ENCODE assay signal across 8 mouse cellular contexts in the genomic region with DNA sequence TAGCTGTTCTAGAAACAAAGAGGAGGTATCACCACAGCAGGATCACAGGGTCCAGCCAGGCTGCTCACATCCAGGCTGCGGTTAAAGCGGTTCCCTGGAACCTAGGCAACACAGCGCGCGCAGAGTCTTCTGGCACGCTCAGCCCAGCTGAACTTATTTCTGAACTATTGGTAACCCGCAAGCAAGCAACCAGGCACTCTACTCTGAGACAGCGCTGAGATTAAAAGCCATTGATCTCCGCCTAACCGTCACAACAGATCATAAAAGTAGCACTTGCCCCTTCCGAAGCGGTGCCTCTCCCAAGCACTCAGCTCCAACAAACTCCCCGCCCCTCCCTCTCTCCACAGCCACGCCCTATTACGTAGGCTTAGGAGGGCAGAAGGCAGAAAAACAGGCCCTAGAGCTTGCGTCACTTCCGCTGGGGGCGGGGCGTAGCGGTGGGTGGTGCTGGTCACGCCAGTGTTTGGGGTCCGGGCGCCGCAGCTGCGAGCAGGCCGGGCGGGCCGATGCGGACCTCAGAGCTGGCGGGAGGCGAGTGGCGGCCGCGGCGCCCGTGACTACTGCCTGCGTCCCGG. TPM values are rescaled to one million over a fixed set of nuclear protein-coding genes. Genes with fewer than 3 reads are reported as not detected.
DNase-seq lines count a peak whose midpoint lies in the region; ATAC-seq lines count a peak whose summit lies in the region.

No protein-coding gene starts in this region.

- peak overlapping the region; percentile 75 to 85 for H3K4me3 ChIP-seq in heart, embryonic 14.5 days (ENCODE audit: control insufficient read depth in 1 of 2, insufficient read depth in 1 of 2, low read depth in 1 of 2, low read length in 2 of 2)
- peak overlapping the region; percentile 91 for H3K4me3 ChIP-seq in liver, embryonic 13.5 days (replicated peaks)
- H3K4me3 ChIP-seq in stomach, embryonic 16.5 days (replicated peaks; ENCODE audit: low read length): peak overlapping the region; percentile 89

- H3K9me3 ChIP-seq in heart, embryonic 14.5 days (ENCODE audit: control insufficient read depth, low read length): no peaks in the 10 kb centered on the region
- H3K9me3 ChIP-seq in liver, embryonic 13.5 days (replicated peaks): no peaks in the 10 kb centered on the region
- no peaks in the 10 kb centered on the region for H3K9me3 ChIP-seq in stomach, embryonic 16.5 days (replicated peaks; ENCODE audit: control insufficient read depth, low read length)

- H3K4me2 ChIP-seq in heart, embryonic 14.5 days (ENCODE audit: low read length): peak overlapping the region; percentile 75
- H3K4me2 ChIP-seq in liver, embryonic 13.5 days: peak overlapping the region; percentile 72
- H3K4me2 ChIP-seq in stomach, embryonic 16.5 days (ENCODE audit: low read depth, low read length): peak overlapping the region; percentile 73

- no peaks in the 10 kb centered on the region for H3K36me3 ChIP-seq in heart, embryonic 14.5 days (ENCODE audit: control insufficient read depth, insufficient read depth, low read length)
- H3K36me3 ChIP-seq in liver, embryonic 13.5 days: no peaks in the 10 kb centered on the region
- H3K36me3 ChIP-seq in stomach, embryonic 16.5 days (ENCODE audit: control insufficient read depth, insufficient read depth, low read length): no peaks in the 10 kb centered on the region

- H3K27ac ChIP-seq in heart, embryonic 14.5 days (replicated peaks in 1 of 2; ENCODE audit: control insufficient read depth in 1 of 2, insufficient read depth in 1 of 2, low read depth in 2 of 2, low read length in 2 of 2): peak overlapping the region; percentile 93 to 97
- H3K27ac ChIP-seq in liver, embryonic 13.5 days: peak overlapping the region; percentile 98
- H3K27ac ChIP-seq in stomach, embryonic 16.5 days (ENCODE audit: low read length): peak overlapping the region; percentile 97

- peak overlapping the region; percentile 85 for H3K9ac ChIP-seq in heart, embryonic 14.5 days (ENCODE audit: low read length)
- peak overlapping the region; percentile 91 for H3K9ac ChIP-seq in liver, embryonic 13.5 days
- peak overlapping the region; percentile 93 for H3K9ac ChIP-seq in stomach, embryonic 16.5 days (ENCODE audit: low read length)

- peak; percentile 98 for DNase-seq in CD4-positive helper T cell, adult 2 months (ENCODE audit: low read depth, low spot score)
- DNase-seq in brain, embryonic 18.5 days (ENCODE audit: low read depth, low spot score): peak; percentile 92
- peak; percentile 100 for DNase-seq in kidney, postnatal 14 days
- peak; percentile 98 for DNase-seq in liver, embryonic 13.5 days
- peak; percentile 100 for DNase-seq in neural tube, embryonic 10.5 days (ENCODE audit: extremely low spot score, low spot score)

- H3K4me1 ChIP-seq in heart, embryonic 14.5 days (ENCODE audit: control insufficient read depth in 2 of 2, insufficient read depth in 2 of 2, low read length in 2 of 2): 0 out of 4 replicates have a peak, but pooled peaks cover 0 to 4% of the 10 kb centered on the region in 2 experiments
- peaks cover 14% of the 10 kb centered on the region for H3K4me1 ChIP-seq in liver, embryonic 13.5 days (replicated peaks)
- H3K4me1 ChIP-seq in stomach, embryonic 16.5 days (ENCODE audit: control insufficient read depth, insufficient read depth, low read length): 0 out of 2 replicates have a peak, but pooled peaks cover 7% of the 10 kb centered on the region

- H3K27me3 ChIP-seq in heart, embryonic 14.5 days (ENCODE audit: control insufficient read depth, insufficient read depth, low read length): no peaks in the 10 kb centered on the region
- H3K27me3 ChIP-seq in liver, embryonic 13.5 days: no peaks in the 10 kb centered on the region
- no peaks in the 10 kb centered on the region for H3K27me3 ChIP-seq in stomach, embryonic 16.5 days (ENCODE audit: control insufficient read depth, insufficient read depth, low read length)

- WGBS in heart, embryonic 14.5 days: under 1% methylated on average over 38 of the region's 38 CpGs
- under 1% methylated on average over 37 of the region's 38 CpGs for WGBS in liver, embryonic 13.5 days (ENCODE audit: insufficient replicate concordance)
- WGBS in stomach, embryonic 16.5 days: under 1% methylated on average over 36 of the region's 38 CpGs

- peak; percentile 96 for ATAC-seq in erythroid progenitor cell, adult 5-6 weeks (replicated peaks; ENCODE audit: low FRiP score, poor library complexity, severe bottlenecking)
- peak; percentile 100 for ATAC-seq in heart, embryonic 14.5 days (ENCODE audit: insufficient number of reproducible peaks, insufficient read depth, low FRiP score, low read depth)
- peak; percentile 95 for ATAC-seq in liver, embryonic 13.5 days (ENCODE audit: low read depth)
- peak; percentile 100 for ATAC-seq in stomach, embryonic 16.5 days (ENCODE audit: insufficient read depth, low FRiP score)

RNA-seq across cellular contexts. Expression of a gene that starts 47.6 kb away (rescaled TPM):
- 37.8 and 67.1 TPM in 2 replicates for total RNA-seq in erythroid progenitor cell, adult 5-6 weeks (2015; ENCODE audit: low replicate concordance)
- 27.3 and 32.0 TPM in 2 replicates for total RNA-seq in erythroid progenitor cell, adult 5-6 weeks (2017; ENCODE audit: low replicate concordance)
- polyA plus RNA-seq in heart, embryonic 14.5 days (2014; fragmentation: Nextera tagmentation; extraction: Ambion mirVana): 73.8 and 79.9 TPM in 2 replicates
- polyA plus RNA-seq in liver, embryonic 13.5 days (2015; fragmentation: Nextera tagmentation; extraction: Ambion mirVana): 22.5 and 32.5 TPM in 2 replicates
- polyA plus RNA-seq in stomach, embryonic 16.5 days (2015; fragmentation: Nextera tagmentation; extraction: Ambion mirVana): 59.2 and 60.5 TPM in 2 replicates

RNA-seq across cellular contexts. Expression of a gene that starts 58.7 kb away (rescaled TPM):
- total RNA-seq in erythroid progenitor cell, adult 5-6 weeks (2015; ENCODE audit: low replicate concordance): 24.9 and 34.0 TPM in 2 replicates
- total RNA-seq in erythroid progenitor cell, adult 5-6 weeks (2017; ENCODE audit: low replicate concordance): 3.9 and 7.9 TPM in 2 replicates
- polyA plus RNA-seq in heart, embryonic 14.5 days (2014; fragmentation: Nextera tagmentation; extraction: Ambion mirVana): 23.9 and 27.0 TPM in 2 replicates
- polyA plus RNA-seq in liver, embryonic 13.5 days (2015; fragmentation: Nextera tagmentation; extraction: Ambion mirVana): 10.4 and 15.4 TPM in 2 replicates
- 23.1 and 24.6 TPM in 2 replicates for polyA plus RNA-seq in stomach, embryonic 16.5 days (2015; fragmentation: Nextera tagmentation; extraction: Ambion mirVana)

RNA-seq across cellular contexts. Expression of a gene that starts 59.9 kb away (rescaled TPM):
- not detected in 2 replicates for total RNA-seq in erythroid progenitor cell, adult 5-6 weeks (2015; ENCODE audit: low replicate concordance)
- total RNA-seq in erythroid progenitor cell, adult 5-6 weeks (2017; ENCODE audit: low replicate concordance): 0.15 TPM in 1 of 2 replicates, not detected in the other
- 0.67 and 1.3 TPM in 2 replicates for polyA plus RNA-seq in heart, embryonic 14.5 days (2014; fragmentation: Nextera tagmentation; extraction: Ambion mirVana)
- polyA plus RNA-seq in liver, embryonic 13.5 days (2015; fragmentation: Nextera tagmentation; extraction: Ambion mirVana): 0.21 and 0.36 TPM in 2 replicates
- 4.7 and 5.7 TPM in 2 replicates for polyA plus RNA-seq in stomach, embryonic 16.5 days (2015; fragmentation: Nextera tagmentation; extraction: Ambion mirVana)

Comparison
In these comparisons a context has a peak if more than half of its experiments do, and no peak if none do; other contexts are left out.
1. Peak in every context shown above with its lines: DNase-seq, ATAC-seq, H3K4me3 ChIP-seq and H3K27ac ChIP-seq.